Mouse (Mus musculus) adrenal gland, adult 2 months (tissue): ENCODE results near the gene Csk. TPM values are rescaled to one million over a fixed set of nuclear protein-coding genes. Genes with fewer than 3 reads are reported as not detected.

Experiments
- DNase-seq: peaks from one replicate; pipeline ENCODE4 v3.0.0; 2021
- polyA plus RNA-seq: library from polyadenylated mRNA; depleted of rRNA; stranded (reverse); fragments of >200 nt; gene quantifications from 2 replicates; pipeline ENCODE4 v1.2.3, GENCODE M21; 2012
- total RNA-seq, 2 experiments: library from RNA; stranded (reverse); gene quantifications; 2 replicates each; pipeline ENCODE4 v1.2.3; 2021

The Csk gene
- total and polyA plus RNA-seq, 3 experiments: 61.1 to 95.5 (median 80.2) TPM

DNA sequence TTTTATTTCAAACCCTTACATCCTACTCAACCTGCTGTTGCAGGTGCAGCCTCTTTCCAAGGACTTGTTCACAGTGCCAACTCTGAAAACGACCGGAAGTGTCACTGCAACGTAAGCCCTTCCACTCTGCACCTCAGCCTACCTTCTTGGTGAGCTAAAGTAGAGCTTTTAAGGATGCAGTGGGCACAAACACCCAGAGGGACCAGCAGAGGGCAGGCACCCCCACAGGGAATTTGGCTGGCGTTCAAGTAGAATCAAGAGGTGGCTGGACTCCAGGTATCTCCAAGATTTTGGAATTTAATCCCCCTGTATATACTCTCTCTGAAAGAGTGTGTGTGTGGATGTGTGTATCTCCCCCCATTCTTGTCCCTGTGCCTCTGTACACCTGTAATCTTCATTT lies 4.4 kb upstream of the Csk start:
- DNase-seq: no peak

DNA sequence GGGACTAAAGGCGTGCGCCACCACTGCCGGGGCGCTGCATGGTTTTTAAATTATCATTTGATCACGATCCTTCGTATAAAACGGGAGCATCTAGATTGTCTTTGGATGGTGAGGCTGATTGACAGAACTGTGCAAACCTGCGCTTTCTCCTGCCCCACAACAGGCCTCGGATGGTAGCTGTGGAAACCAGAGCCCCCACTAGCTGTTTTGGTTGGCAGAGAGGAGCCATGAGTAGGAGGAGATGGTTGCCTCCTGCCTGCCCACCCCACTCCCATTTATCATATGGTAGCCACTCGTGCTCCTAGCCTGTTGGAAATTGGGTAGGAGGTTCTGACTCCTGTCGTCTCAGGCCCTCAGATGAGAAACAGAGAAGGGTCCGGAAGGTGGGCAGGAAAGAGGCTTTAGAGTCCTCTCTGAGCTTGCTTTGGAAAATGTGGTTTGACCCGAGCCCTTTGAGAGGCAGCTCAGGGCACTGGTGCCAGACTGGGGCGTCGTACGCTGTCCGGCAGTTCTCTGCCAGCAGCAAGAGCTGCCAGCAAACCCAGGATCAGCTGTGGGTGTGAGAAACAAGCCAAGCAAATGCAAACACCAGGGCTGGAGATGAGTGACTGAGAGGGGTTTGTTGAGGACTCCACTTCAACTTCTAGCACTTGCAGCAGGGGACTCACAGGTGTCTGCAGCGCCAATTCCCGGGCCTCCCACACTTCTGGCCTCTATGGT lies 3.4 kb upstream of the Csk start:
- DNase-seq: no peak

- DNase-seq: peak; percentile 93
Measured at GRCm38 (mm10) chr9:57655749-57656148, 2.3 kb upstream of the Csk start.

DNA sequence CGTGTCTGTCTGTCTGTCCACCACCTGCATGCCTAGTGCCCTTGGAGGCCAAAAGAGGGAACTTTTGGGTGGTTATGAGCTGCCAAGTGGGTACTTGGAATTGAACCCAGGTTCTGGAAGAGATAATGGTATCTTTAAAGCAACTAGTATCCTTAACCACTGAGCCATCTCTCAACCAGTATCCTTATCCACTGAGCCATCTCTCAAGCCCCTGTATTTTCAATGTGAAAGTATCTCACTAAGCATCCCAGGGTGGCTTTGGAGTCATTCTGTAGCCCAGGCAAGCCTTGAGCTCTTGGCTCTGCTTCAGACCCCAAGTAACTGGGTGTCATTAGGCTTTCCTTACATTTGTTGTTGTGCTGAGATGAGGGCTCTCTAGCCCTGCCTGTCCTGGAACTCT lies 1.5 kb upstream of the Csk start:
- DNase-seq: no peak

DNA sequence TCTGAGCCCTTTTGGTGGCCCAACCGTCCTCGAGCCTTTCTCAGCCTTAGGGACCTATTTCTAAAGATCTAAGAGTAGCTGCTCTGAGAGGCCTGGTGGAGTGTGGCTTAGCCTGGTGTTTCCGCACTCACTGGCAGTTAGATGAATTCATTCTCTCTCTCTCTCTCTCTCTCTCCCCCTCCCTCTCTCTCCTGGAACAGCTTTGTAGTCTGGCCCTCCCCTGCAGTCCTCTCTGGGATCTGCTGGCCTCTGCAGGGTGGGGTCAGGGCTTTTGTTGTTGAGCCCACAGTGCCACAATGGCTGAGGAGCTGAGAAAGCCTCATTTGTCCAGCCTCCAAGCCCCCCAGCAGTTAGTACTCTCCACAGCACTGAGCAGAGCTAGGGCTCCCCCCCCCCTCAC lies 576 bp downstream of the Csk start:
- no peak for DNase-seq

DNA sequence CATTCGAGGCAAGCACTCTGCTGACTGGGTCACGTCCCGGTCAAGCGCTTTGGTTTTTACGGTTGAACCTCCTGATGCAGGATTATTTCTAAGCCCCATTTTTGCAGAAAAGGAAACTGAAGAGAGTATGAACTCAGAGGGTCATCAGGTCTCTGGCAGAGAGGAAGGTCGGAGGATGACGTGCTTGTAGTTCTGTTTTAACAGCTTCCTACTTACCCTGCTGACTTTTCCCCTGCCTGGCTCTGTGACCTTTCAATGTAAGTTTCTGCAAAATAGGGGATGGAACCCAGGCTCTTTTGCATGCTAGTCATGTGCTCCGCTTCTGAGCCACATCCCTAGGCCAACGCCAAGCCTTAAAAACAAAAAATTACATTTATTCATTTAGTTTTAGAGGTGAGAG lies 1.1 kb downstream of the Csk start:
- DNase-seq: no peak

GRCm38 (mm10) chr9:57650786-57651311 lies 2.6 kb downstream of the Csk start:
- no peak for DNase-seq

DNA sequence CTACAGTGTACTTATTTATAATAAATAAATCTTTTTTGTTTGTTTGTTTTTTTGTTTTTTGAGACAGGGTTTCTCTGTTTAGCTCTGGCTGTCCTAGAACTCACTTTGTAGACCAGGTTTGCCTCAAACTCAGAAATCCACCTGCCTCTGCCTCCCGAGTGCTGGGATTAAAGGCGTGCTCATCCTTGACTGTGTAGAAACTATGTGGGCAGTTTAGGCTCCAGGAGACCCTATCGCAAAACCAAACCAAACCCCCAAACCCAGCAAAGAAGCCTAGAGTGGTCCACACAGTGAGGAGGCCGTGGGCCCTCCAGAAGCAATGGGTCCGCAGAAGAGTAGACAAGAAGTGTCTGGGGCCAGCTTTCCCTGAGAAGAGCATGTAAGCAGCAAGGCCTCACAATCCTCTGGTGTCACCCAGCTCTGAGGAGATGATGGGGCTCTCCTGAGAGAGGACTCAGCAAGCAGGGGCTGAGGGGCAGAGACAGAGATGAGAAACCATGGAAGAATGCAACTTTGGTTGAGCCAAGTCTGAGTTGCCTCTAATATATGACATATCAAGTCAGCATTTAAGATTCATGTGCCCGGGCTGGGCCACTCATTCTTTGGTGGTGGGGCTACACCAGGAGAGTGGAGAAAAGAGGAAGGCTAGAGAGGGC lies 3.2 kb downstream of the Csk start:
- DNase-seq: no peak

GRCm38 (mm10) chr9:57647286-57648108 lies 5.9 kb downstream of the Csk start:
- DNase-seq: no peak

GRCm38 (mm10) chr9:57646551-57647103 lies 6.8 kb downstream of the Csk start:
- no peak for DNase-seq

DNA sequence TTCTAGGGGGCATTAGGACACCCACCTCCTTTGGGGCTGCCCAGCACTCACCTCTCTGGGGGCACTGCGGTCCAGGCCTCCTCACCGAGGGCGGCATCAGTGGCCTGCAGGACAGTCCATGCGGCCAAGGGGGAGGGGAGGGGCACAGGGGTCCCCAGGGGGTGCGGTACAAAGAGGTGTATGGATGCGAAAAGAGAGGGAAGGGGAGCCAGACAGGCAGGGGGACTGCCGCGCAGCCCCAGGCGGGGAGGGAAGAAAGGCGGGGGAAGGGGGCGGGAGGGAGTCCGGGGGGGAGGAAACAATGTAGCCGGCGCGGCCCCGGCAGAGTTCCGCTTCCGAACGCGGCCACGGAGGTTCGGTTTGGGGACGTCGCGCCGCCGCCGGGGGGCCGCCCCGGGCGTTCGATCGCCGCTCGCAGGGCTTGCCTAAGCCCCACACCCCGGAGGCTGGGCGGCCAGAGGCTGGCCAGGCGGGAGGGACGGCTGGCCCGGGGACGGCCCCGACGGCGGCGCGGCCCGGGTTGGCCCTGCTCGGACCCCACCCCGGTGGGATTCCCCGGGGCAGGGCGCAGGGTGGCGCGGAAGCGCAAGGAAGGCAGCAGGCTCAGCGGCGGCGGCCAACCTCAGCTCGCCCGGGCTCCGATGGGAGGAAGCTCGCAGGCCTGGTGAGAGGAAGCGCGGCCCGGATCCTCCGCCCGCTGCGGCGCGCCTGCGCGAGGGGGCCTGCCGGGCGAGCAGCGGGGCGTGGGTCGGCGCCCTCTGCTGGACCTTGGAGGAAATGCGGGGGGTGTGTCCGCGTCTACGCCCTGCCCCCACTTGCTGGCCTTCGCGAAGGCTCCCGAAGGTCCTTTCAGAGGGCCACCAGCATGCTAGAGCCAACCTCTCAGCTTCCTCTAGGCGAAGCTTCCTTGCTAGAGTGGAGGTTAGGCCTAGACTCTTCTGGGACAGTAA lies 8.2 kb downstream of the Csk start:
- peak; percentile 98 for DNase-seq

- peak; percentile 70 for DNase-seq
Measured at GRCm38 (mm10) chr9:57644442-57644943, 8.9 kb downstream of the Csk start.

- no peak for DNase-seq
Measured at GRCm38 (mm10) chr9:57643856-57644180, 9.6 kb downstream of the Csk start.

GRCm38 (mm10) chr9:57643169-57643855 lies 10.1 kb downstream of the Csk start:
- no peak for DNase-seq

DNA sequence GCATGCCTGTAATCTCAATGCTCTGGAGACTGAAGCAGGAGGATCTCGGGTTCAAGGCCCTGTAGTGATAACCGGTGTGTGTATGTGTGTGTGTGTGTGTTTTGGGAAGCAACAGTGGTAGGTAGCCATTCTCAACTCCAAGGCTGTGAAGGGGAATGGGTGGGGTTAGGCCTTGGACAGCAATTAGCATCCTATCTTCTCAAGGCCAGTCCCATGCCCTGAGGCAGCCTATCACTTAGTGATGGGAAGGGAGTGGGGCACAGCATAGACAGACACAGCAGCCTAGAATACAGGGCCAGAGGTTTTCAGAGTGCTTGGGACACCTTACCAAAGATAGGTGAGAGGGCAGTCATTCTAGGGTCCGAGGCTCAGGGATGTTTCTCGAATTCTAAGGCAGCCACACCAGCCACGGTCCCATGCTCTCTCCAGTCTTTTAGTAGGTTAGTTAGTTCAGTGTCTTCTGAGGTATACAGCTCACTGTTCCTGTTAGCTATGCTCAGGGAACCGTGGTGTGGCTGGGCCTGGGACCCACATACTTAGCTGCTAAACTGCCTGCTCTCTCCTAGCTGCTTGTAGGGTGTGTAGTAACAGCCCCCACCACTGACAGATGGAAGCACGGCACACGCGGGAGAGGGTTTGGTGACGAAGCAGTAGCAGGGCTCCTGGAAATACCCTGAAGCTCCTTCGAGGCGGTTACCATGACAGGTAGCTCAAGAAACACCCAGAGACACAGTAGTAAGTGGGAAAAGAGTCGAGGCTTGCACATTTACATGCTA lies 11.5 kb downstream of the Csk start:
- no peak for DNase-seq

- DNase-seq: peak; percentile 62
Measured at GRCm38 (mm10) chr9:57641022-57641421, 12.4 kb downstream of the Csk start.

DNA sequence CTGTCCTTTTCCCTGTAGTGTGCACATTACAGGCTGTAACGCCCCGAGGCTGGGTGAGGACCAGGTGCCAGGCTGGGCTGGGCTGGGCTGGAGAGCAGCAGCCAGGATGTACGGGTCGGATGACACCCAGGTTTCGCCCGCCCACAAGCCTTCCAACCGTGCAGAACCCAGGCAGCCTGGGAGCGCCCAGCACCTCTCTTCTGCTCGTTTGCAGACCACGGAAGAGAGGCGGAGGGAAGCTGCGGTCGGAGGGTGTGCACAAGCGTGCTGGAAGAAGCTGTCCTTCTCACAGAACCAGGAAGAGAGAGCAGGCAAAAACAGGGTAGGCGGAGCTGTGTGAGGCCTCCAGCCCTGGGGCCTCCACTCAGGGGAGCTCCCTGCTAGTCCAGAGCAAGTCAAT lies 13.0 kb downstream of the Csk start:
- DNase-seq: peak; percentile 55

DNA sequence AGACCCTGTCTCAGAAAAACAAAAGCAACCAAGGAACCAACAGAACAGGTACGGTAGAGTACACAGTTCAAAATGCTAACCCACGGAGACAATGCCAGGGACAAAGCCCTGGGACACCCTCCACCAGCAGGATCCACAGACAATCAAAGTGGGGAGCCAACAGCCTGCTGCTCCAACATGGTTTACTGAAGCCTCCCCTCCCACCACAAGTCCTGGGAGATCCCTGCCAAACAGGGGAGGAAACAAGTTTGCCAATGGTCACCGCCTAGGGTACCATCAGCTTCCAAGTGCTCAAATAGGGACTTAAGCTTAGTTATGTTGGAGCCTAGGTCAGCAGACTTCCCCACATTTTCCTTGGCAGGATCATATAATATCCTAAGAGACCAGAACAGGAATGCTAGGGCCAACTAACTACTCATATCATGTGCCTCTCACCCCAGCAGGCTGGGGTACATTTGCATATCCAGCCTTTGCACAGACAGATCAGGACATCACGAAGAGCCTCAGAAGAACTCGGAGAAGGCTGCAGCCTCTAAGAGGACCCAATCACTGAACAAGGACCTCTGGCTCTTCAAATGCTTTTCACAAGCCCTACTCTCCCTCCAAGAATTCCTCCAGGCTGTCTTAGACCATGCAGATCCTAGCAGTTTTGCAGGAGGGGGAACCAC lies 13.6 kb downstream of the Csk start:
- DNase-seq: no peak
